ENCODE assay signal across 27 mouse cellular contexts in genomic region chr9:105525355-105525754, GRCm38 (mm10). TPM values are rescaled to one million over a fixed set of nuclear protein-coding genes. Genes with fewer than 3 reads are reported as not detected.
A peak's percentile ranks its signal among the peaks of the same experiment; 100 is the strongest.
DNase-seq lines count a peak whose midpoint lies in the region; ATAC-seq lines count a peak whose summit lies in the region.
"Had no signal": no experiment of that assay in that cellular context is flagged by ENCODE, and none has a peak within 500 bp of the region (broad histone marks: within the 10 kb centered on the region; RNA-seq: fewer than 3 reads in every experiment).

No protein-coding gene starts in this region.

- no peak for DNase-seq in hindbrain, embryonic 10.5 days (ENCODE audit: low spot score)
- DNase-seq in brain, adult 2 months (ENCODE audit: low read depth, low spot score) = peak; percentile 54
- no peak for DNase-seq in right cerebral cortex, postnatal 25 days
- DNase-seq: adrenal gland, adult 2 months; B cell, adult 2 months; cerebellum, adult 8-10 months; cerebellum, postnatal 36 days; embryo, embryonic 11 days; gastrocnemius, postnatal 10 days; heart, postnatal 4 days; kidney, adult 8-10 months; kidney, postnatal 14 days; lung, adult 18-20 months; lung, postnatal 10 days; right cerebral cortex, postnatal 4 days; thymus, postnatal 14 days had no signal

- no peak overlapping the region for H3K4me3 ChIP-seq in hindbrain, embryonic 12.5 days
- H3K4me3 ChIP-seq in hindbrain, embryonic 10.5 days = no peak overlapping the region
- H3K4me3 ChIP-seq in midbrain, embryonic 12.5 days = no peak overlapping the region
- no peak overlapping the region for H3K4me3 ChIP-seq in midbrain, embryonic 16.5 days (ENCODE audit: low read depth, low read length)
- no peak overlapping the region for H3K4me3 ChIP-seq in midbrain, embryonic 15.5 days
- H3K4me3 ChIP-seq: embryonic facial prominence, embryonic 13.5 days; erythroblast, embryonic 14.5 days; heart, embryonic 10.5 days; intestine, embryonic 15.5 days; limb, embryonic 13.5 days; liver, embryonic 12.5 days had no signal

- peaks cover 27% of the 10 kb centered on the region for H3K4me1 ChIP-seq in hindbrain, embryonic 12.5 days
- peaks cover 43% of the 10 kb centered on the region for H3K4me1 ChIP-seq in hindbrain, embryonic 10.5 days (replicated peaks)
- peaks cover 35% of the 10 kb centered on the region for H3K4me1 ChIP-seq in midbrain, embryonic 12.5 days
- H3K4me1 ChIP-seq in midbrain, embryonic 16.5 days (ENCODE audit: control insufficient read depth, insufficient read depth, low read length) = peaks cover 11% of the 10 kb centered on the region
- peaks cover 33% of the 10 kb centered on the region for H3K4me1 ChIP-seq in midbrain, embryonic 15.5 days

- H3K4me2 ChIP-seq in hindbrain, embryonic 12.5 days (replicated peaks) = no peak overlapping the region
- no peak overlapping the region for H3K4me2 ChIP-seq in midbrain, embryonic 12.5 days (replicated peaks)
- no peak overlapping the region for H3K4me2 ChIP-seq in midbrain, embryonic 16.5 days (ENCODE audit: low read length)
- no peak overlapping the region for H3K4me2 ChIP-seq in midbrain, embryonic 15.5 days
- H3K4me2 ChIP-seq: embryonic facial prominence, embryonic 13.5 days; intestine, embryonic 15.5 days; limb, embryonic 13.5 days had no signal

- H3K9me3 ChIP-seq in hindbrain, embryonic 12.5 days (replicated peaks) = no peaks in the 10 kb centered on the region
- no peaks in the 10 kb centered on the region for H3K9me3 ChIP-seq in hindbrain, embryonic 10.5 days
- no peaks in the 10 kb centered on the region for H3K9me3 ChIP-seq in midbrain, embryonic 12.5 days
- H3K9me3 ChIP-seq in midbrain, embryonic 16.5 days (replicated peaks; ENCODE audit: control insufficient read depth, low read length, poor library complexity, severe bottlenecking) = no peaks in the 10 kb centered on the region
- H3K9me3 ChIP-seq in midbrain, embryonic 15.5 days = no peaks in the 10 kb centered on the region
- H3K9me3 ChIP-seq: embryonic facial prominence, embryonic 13.5 days; G1E; heart, embryonic 10.5 days; intestine, embryonic 15.5 days; limb, embryonic 13.5 days; liver, embryonic 12.5 days had no signal

- no peak overlapping the region for H3K9ac ChIP-seq in hindbrain, embryonic 12.5 days
- no peak overlapping the region for H3K9ac ChIP-seq in midbrain, embryonic 12.5 days (replicated peaks)
- no peak overlapping the region for H3K9ac ChIP-seq in midbrain, embryonic 16.5 days (ENCODE audit: low read depth, low read length)
- no peak overlapping the region for H3K9ac ChIP-seq in midbrain, embryonic 15.5 days
- H3K9ac ChIP-seq: embryonic facial prominence, embryonic 13.5 days; intestine, embryonic 15.5 days; limb, embryonic 13.5 days; liver, embryonic 12.5 days had no signal

- ATAC-seq in hindbrain, embryonic 12.5 days (ENCODE audit: low FRiP score) = 0 out of 2 replicates have a peak, but pooled peaks have one; percentile 29
- ATAC-seq in midbrain, embryonic 12.5 days (ENCODE audit: low FRiP score, low read depth) = no peak
- ATAC-seq in midbrain, embryonic 16.5 days = no peak
- no peak for ATAC-seq in midbrain, embryonic 15.5 days (replicated peaks)
- ATAC-seq: intestine, embryonic 15.5 days; liver, embryonic 12.5 days had no signal

- no peaks in the 10 kb centered on the region for H3K27me3 ChIP-seq in hindbrain, embryonic 12.5 days
- H3K27me3 ChIP-seq in hindbrain, embryonic 10.5 days (ENCODE audit: insufficient read depth, poor library complexity, severe bottlenecking) = no peaks in the 10 kb centered on the region
- H3K27me3 ChIP-seq in midbrain, embryonic 12.5 days = no peaks in the 10 kb centered on the region
- no peaks in the 10 kb centered on the region for H3K27me3 ChIP-seq in midbrain, embryonic 16.5 days (ENCODE audit: control insufficient read depth, insufficient read depth, low read depth, low read length)
- no peaks in the 10 kb centered on the region for H3K27me3 ChIP-seq in midbrain, embryonic 15.5 days (replicated peaks)
- H3K27me3 ChIP-seq: embryonic facial prominence, embryonic 13.5 days; intestine, embryonic 15.5 days; limb, embryonic 13.5 days; liver, embryonic 12.5 days had no signal

- WGBS in hindbrain, embryonic 12.5 days = 41% methylated on average over 4 of the region's 4 CpGs
- 71% methylated on average over 4 of the region's 4 CpGs for WGBS in hindbrain, embryonic 10.5 days
- WGBS in midbrain, embryonic 12.5 days = 29% methylated on average over 4 of the region's 4 CpGs
- 16% methylated on average over 4 of the region's 4 CpGs for WGBS in midbrain, embryonic 16.5 days
- WGBS in midbrain, embryonic 15.5 days = 27% methylated on average over 4 of the region's 4 CpGs

- no peaks in the 10 kb centered on the region for H3K36me3 ChIP-seq in hindbrain, embryonic 12.5 days
- no peaks in the 10 kb centered on the region for H3K36me3 ChIP-seq in hindbrain, embryonic 10.5 days
- no peaks in the 10 kb centered on the region for H3K36me3 ChIP-seq in midbrain, embryonic 12.5 days
- H3K36me3 ChIP-seq in midbrain, embryonic 16.5 days (ENCODE audit: control insufficient read depth, insufficient read depth, low read length) = no peaks in the 10 kb centered on the region
- H3K36me3 ChIP-seq in midbrain, embryonic 15.5 days (replicated peaks) = no peaks in the 10 kb centered on the region
- H3K36me3 ChIP-seq: embryonic facial prominence, embryonic 13.5 days; G1E; heart, embryonic 10.5 days; intestine, embryonic 15.5 days; limb, embryonic 13.5 days; liver, embryonic 12.5 days had no signal

- H3K27ac ChIP-seq in hindbrain, embryonic 12.5 days = peak overlapping the region; percentile 62
- no peak overlapping the region for H3K27ac ChIP-seq in hindbrain, embryonic 10.5 days
- peak overlapping the region; percentile 58 for H3K27ac ChIP-seq in midbrain, embryonic 12.5 days (replicated peaks)
- no peak overlapping the region for H3K27ac ChIP-seq in midbrain, embryonic 16.5 days (ENCODE audit: low read length)
- peak overlapping the region; percentile 56 for H3K27ac ChIP-seq in midbrain, embryonic 15.5 days
- H3K27ac ChIP-seq: intestine, embryonic 15.5 days; limb, embryonic 13.5 days; liver, embryonic 12.5 days had no signal

RNA-seq across cellular contexts. Expression of gene Atp2c1, which starts 1.8 kb away (rescaled TPM):
- 94.4 and 99.3 TPM in 2 replicates for polyA plus RNA-seq in hindbrain, embryonic 12.5 days (2016; fragmentation: Nextera tagmentation; extraction: Ambion mirVana)
- polyA plus RNA-seq in hindbrain, embryonic 10.5 days (2016; fragmentation: Nextera tagmentation; extraction: Ambion mirVana) = 47.9 and 65.4 TPM in 2 replicates
- polyA plus RNA-seq in midbrain, embryonic 12.5 days (2016; fragmentation: Nextera tagmentation; extraction: Ambion mirVana) = 89.1 and 96.9 TPM in 2 replicates
- polyA plus RNA-seq in midbrain, embryonic 16.5 days (2015; fragmentation: Nextera tagmentation; extraction: Ambion mirVana) = 108 and 136 TPM in 2 replicates
- polyA plus RNA-seq in midbrain, embryonic 15.5 days (2015; fragmentation: Nextera tagmentation; extraction: Ambion mirVana) = 110 and 113 TPM in 2 replicates

Comparison
In these comparisons a context has a peak if more than half of its experiments do, and no peak if none do; other contexts are left out.
1. H3K27ac ChIP-seq: peak in hindbrain, embryonic 12.5 days (single experiment), midbrain, embryonic 12.5 days (single experiment) and midbrain, embryonic 15.5 days (single experiment); none in hindbrain, embryonic 10.5 days (single experiment) and midbrain, embryonic 16.5 days (single experiment).